9 mouse cellular contexts compared by ENCODE assay signal in genomic region chr13:93724206-93724605, GRCm38 (mm10). TPM values are rescaled to one million over a fixed set of nuclear protein-coding genes. Genes with fewer than 3 reads are reported as not detected.
DNase-seq lines count a peak whose midpoint lies in the region; ATAC-seq and TF ChIP-seq lines count a peak whose summit lies in the region.
"Had no signal": no experiment of that assay in that cellular context is flagged by ENCODE, and none has a peak within 500 bp of the region (broad histone marks: within the 10 kb centered on the region; RNA-seq: fewer than 3 reads in every experiment).

No protein-coding gene starts in this region.

- no peaks in the 10 kb centered on the region for H3K9me3 ChIP-seq in midbrain, embryonic 16.5 days (replicated peaks; ENCODE audit: control insufficient read depth, low read length, poor library complexity, severe bottlenecking)
- H3K9me3 ChIP-seq in midbrain, embryonic 13.5 days = no peaks in the 10 kb centered on the region

- H3K4me2 ChIP-seq in midbrain, embryonic 16.5 days (ENCODE audit: low read length) = no peak overlapping the region
- H3K4me2 ChIP-seq in midbrain, embryonic 13.5 days (replicated peaks) = no peak overlapping the region

- intact Hi-C loops in gastrocnemius, adult 2 months (cut with DNase I) = loop anchor here (5.0 kb wide), 1 partner anchor 972 kb away; no protein-coding TSS in a partner anchor
- intact Hi-C loops in heart, postnatal 25 days (cut with DNase I) = loop anchor here (10.0 kb wide), 1 partner anchor 639 kb away; no protein-coding TSS in a partner anchor

- H3K36me3 ChIP-seq in midbrain, embryonic 16.5 days (ENCODE audit: control insufficient read depth, insufficient read depth, low read length) = no peaks in the 10 kb centered on the region
- H3K36me3 ChIP-seq in midbrain, embryonic 13.5 days = no peaks in the 10 kb centered on the region

- no peak overlapping the region for H3K4me3 ChIP-seq in gastrocnemius, adult 2 months
- no peak overlapping the region for H3K4me3 ChIP-seq in midbrain, embryonic 16.5 days (ENCODE audit: low read depth, low read length)
- no peak overlapping the region for H3K4me3 ChIP-seq in midbrain, embryonic 13.5 days (replicated peaks)
- no peak overlapping the region for H3K4me3 ChIP-seq in bone marrow macrophage, adult 2 months (ENCODE audit: insufficient read depth, low read length)

- 0 out of 2 replicates have a peak, but pooled peaks cover 2% of the 10 kb centered on the region for H3K4me1 ChIP-seq in midbrain, embryonic 16.5 days (ENCODE audit: control insufficient read depth, insufficient read depth, low read length)
- H3K4me1 ChIP-seq in midbrain, embryonic 13.5 days (replicated peaks) = no peaks in the 10 kb centered on the region
- no peaks in the 10 kb centered on the region for H3K4me1 ChIP-seq in bone marrow macrophage, adult 2 months (ENCODE audit: control insufficient read depth, insufficient read depth, low read length)

- no peak overlapping the region for H3K27ac ChIP-seq in gastrocnemius, adult 2 months
- no peak overlapping the region for H3K27ac ChIP-seq in midbrain, embryonic 16.5 days (ENCODE audit: low read length)
- H3K27ac ChIP-seq in midbrain, embryonic 13.5 days = no peak overlapping the region
- H3K27ac ChIP-seq in bone marrow macrophage, adult 2 months (ENCODE audit: insufficient read depth, low read depth, low read length) = no peak overlapping the region

- H3K27me3 ChIP-seq in midbrain, embryonic 16.5 days (ENCODE audit: control insufficient read depth, insufficient read depth, low read depth, low read length) = no peaks in the 10 kb centered on the region
- H3K27me3 ChIP-seq in midbrain, embryonic 13.5 days = no peaks in the 10 kb centered on the region

- H3K9ac ChIP-seq in midbrain, embryonic 16.5 days (ENCODE audit: low read depth, low read length) = no peak overlapping the region
- no peak overlapping the region for H3K9ac ChIP-seq in midbrain, embryonic 13.5 days (replicated peaks)

- TF ChIP-seq POLR2A in bone marrow macrophage, adult 2 months (IDR thresholded peaks at IDR 0.05; ENCODE audit: borderline replicate concordance, low read depth, low read length) = no peak

- WGBS in midbrain, embryonic 16.5 days = 39% methylated on average over 2 of the region's 2 CpGs
- WGBS in midbrain, embryonic 13.5 days = 41% methylated on average over 2 of the region's 2 CpGs

- ATAC-seq in midbrain, embryonic 16.5 days = peak; percentile 36; the same call in 1 of the 2 replicates
- ATAC-seq in midbrain, embryonic 13.5 days = no peak

- no peak for DNase-seq in gastrocnemius, adult 2 months
- DNase-seq in gastrocnemius, adult 8-10 months (ENCODE audit: low spot score in 2 of 2) = no peak
- peak; percentile 59 for DNase-seq in naive thymus-derived CD4-positive, alpha-beta T cell, adult 2 months (ENCODE audit: low read depth)
- DNase-seq in urinary bladder, postnatal 36 days (ENCODE audit: low spot score in 2 of 2) = no peak
- DNase-seq in heart, postnatal 25 days (ENCODE audit: low spot score) = no peak

- TF ChIP-seq CTCF in gastrocnemius, adult 2 months (IDR thresholded peaks at IDR 0.05) = peak; percentile 79
- peak; percentile 83 for TF ChIP-seq CTCF in bone marrow macrophage, adult 2 months (IDR thresholded peaks at IDR 0.05; ENCODE audit: low read depth, low read length)

RNA-seq across cellular contexts. Expression of gene Arsb, which starts 47.2 kb away (rescaled TPM):
- 1 to 10 TPM; 2.4 to 3.3 TPM for total RNA-seq in gastrocnemius, adult 2 months (2021)
- 1 to 10 TPM; 1.7 to 2.7 (median 2.2) TPM for total RNA-seq in gastrocnemius, adult 8-10 months (2022)
- polyA plus RNA-seq in midbrain, embryonic 16.5 days (2015; fragmentation: Nextera tagmentation; extraction: Ambion mirVana) = 10.5 and 11.8 TPM in 2 replicates
- polyA plus RNA-seq in midbrain, embryonic 13.5 days (2015; fragmentation: Nextera tagmentation; extraction: Ambion mirVana) = 6.6 and 7.3 TPM in 2 replicates
- polyA plus RNA-seq in bone marrow macrophage, adult 2 months (2012; ENCODE audit: insufficient read depth, insufficient read length, missing spikeins) = 18.5 and 21.8 TPM in 2 replicates
- total RNA-seq in heart, postnatal 25 days (2021) = 1 to 10 TPM; 4.9 to 5.4 TPM

RNA-seq across cellular contexts. Expression of gene Dmgdh, which starts 50.0 kb away (rescaled TPM):
- total RNA-seq in gastrocnemius, adult 2 months (2021) = not detected
- total RNA-seq in gastrocnemius, adult 8-10 months (2022) = under 1 TPM in 1 of 4 experiments, not detected in 3; 0.13 TPM
- 0.09 and 0.14 TPM in 2 replicates for polyA plus RNA-seq in midbrain, embryonic 16.5 days (2015; fragmentation: Nextera tagmentation; extraction: Ambion mirVana)
- 0.09 and 0.11 TPM in 2 replicates for polyA plus RNA-seq in midbrain, embryonic 13.5 days (2015; fragmentation: Nextera tagmentation; extraction: Ambion mirVana)
- not detected in 2 replicates for polyA plus RNA-seq in bone marrow macrophage, adult 2 months (2012; ENCODE audit: insufficient read depth, insufficient read length, missing spikeins)
- total RNA-seq in heart, postnatal 25 days (2021) = not detected
- total RNA-seq: hematopoietic stem cell, adult 5-6 weeks had no signal

RNA-seq across cellular contexts. Expression of gene Bhmt2, which starts 50.1 kb away (rescaled TPM):
- total RNA-seq in gastrocnemius, adult 2 months (2021) = not detected
- not detected for total RNA-seq in gastrocnemius, adult 8-10 months (2022)
- polyA plus RNA-seq in midbrain, embryonic 16.5 days (2015; fragmentation: Nextera tagmentation; extraction: Ambion mirVana) = 0.19 TPM in 1 of 2 replicates, not detected in the other
- 0.11 TPM in 1 of 2 replicates, not detected in the other for polyA plus RNA-seq in midbrain, embryonic 13.5 days (2015; fragmentation: Nextera tagmentation; extraction: Ambion mirVana)
- not detected in 2 replicates for polyA plus RNA-seq in bone marrow macrophage, adult 2 months (2012; ENCODE audit: insufficient read depth, insufficient read length, missing spikeins)
- total RNA-seq in heart, postnatal 25 days (2021) = not detected
- total RNA-seq: hematopoietic stem cell, adult 5-6 weeks had no signal
